ENCODE assay signal across 8 mouse cellular contexts in genomic region chr11:69662213-69662966, GRCm38 (mm10). TPM values are rescaled to one million over a fixed set of nuclear protein-coding genes. Genes with fewer than 3 reads are reported as not detected.
DNase-seq lines count a peak whose midpoint lies in the region; ATAC-seq and TF ChIP-seq lines count a peak whose summit lies in the region.

Mpdu1 (minus strand) TSS chr11:69662642.

- peaks cover 69% of the 10 kb centered on the region for H3K36me3 ChIP-seq in hindbrain, embryonic 10.5 days
- 0 out of 2 replicates have a peak, but pooled peaks cover 9% of the 10 kb centered on the region for H3K36me3 ChIP-seq in lung, postnatal 0 days (ENCODE audit: insufficient read depth, low read length)

- H3K4me2 ChIP-seq in lung, postnatal 0 days (replicated peaks; ENCODE audit: low read depth, low read length): peak within 1 kb of the TSS; percentile 52

- H3K9ac ChIP-seq in lung, postnatal 0 days (replicated peaks; ENCODE audit: low read depth): peak within 1 kb of the TSS; percentile 43

- peak within 1 kb of the TSS; percentile 60 for H3K4me3 ChIP-seq in hindbrain, embryonic 10.5 days
- peak within 1 kb of the TSS; percentile 54 for H3K4me3 ChIP-seq in lung, postnatal 0 days (ENCODE audit: low read depth, low read length)

- H3K27me3 ChIP-seq in hindbrain, embryonic 10.5 days (ENCODE audit: insufficient read depth, poor library complexity, severe bottlenecking): no peaks in the 10 kb centered on the region
- no peaks in the 10 kb centered on the region for H3K27me3 ChIP-seq in lung, postnatal 0 days (replicated peaks; ENCODE audit: insufficient read depth, low read length)

- peak; percentile 92 for ATAC-seq in frontal cortex, adult (ENCODE audit: low TSS enrichment)
- ATAC-seq in lung, postnatal 0 days: peak; percentile 96

- peak; percentile 91 for DNase-seq in MEL-GATA-1-ER (ENCODE audit: extremely low read depth, low read depth)
- peak; percentile 91 for DNase-seq in cerebellum, adult 8-10 months
- peak; percentile 97 for DNase-seq in hindbrain, embryonic 10.5 days (ENCODE audit: low spot score)
- DNase-seq in layer of hippocampus, adult 9-11 months: peak; percentile 97
- DNase-seq in lung, postnatal 0 days (ENCODE audit: low spot score): peak; percentile 99
- peak; percentile 78 for DNase-seq in ovary, postnatal 14 days (ENCODE audit: low spot score)
- peak; percentile 96 for DNase-seq in thymus, postnatal 14 days

- H3K9me3 ChIP-seq in hindbrain, embryonic 10.5 days: no peaks in the 10 kb centered on the region
- H3K9me3 ChIP-seq in lung, postnatal 0 days (ENCODE audit: low read length): no peaks in the 10 kb centered on the region

- TF ChIP-seq CTCF in lung, postnatal 0 days (IDR thresholded peaks at IDR 0.05): peak; percentile 74

- TF ChIP-seq EP300 in lung, postnatal 0 days (IDR thresholded peaks at IDR 0.05): peak; percentile 28; the same call in 1 of the 2 replicates

- peaks cover 29% of the 10 kb centered on the region for H3K4me1 ChIP-seq in hindbrain, embryonic 10.5 days (replicated peaks)
- peaks cover 12% of the 10 kb centered on the region; the same call in 1 of the 2 replicates for H3K4me1 ChIP-seq in lung, postnatal 0 days (ENCODE audit: insufficient read depth, low read depth, low read length)

- H3K27ac ChIP-seq in hindbrain, embryonic 10.5 days: peak within 1 kb of the TSS; percentile 95
- H3K27ac ChIP-seq in lung, postnatal 0 days (ENCODE audit: low read length): peak within 1 kb of the TSS; percentile 96

- under 1% methylated on average over 48 of the region's 48 CpGs for WGBS in hindbrain, embryonic 10.5 days
- under 1% methylated on average over 47 of the region's 48 CpGs for WGBS in lung, postnatal 0 days

RNA-seq across cellular contexts. Expression of gene Mpdu1, which starts in this region (rescaled TPM):
- polyA plus RNA-seq in hindbrain, embryonic 10.5 days (2016; fragmentation: Nextera tagmentation; extraction: Ambion mirVana): 80.6 and 88.3 TPM in 2 replicates
- 57.3 and 61.3 TPM in 2 replicates for polyA plus RNA-seq in lung, postnatal 0 days (2015; fragmentation: Nextera tagmentation; extraction: Ambion mirVana)

Comparison
In these comparisons a context has a peak if more than half of its experiments do, and no peak if none do; other contexts are left out.
1. Peak in every context shown above with its lines: DNase-seq, ATAC-seq, H3K4me3 ChIP-seq and H3K27ac ChIP-seq.